Mouse (Mus musculus): ENCODE results near the gene Zfp445. TPM values are rescaled to one million over a fixed set of nuclear protein-coding genes. Genes with fewer than 3 reads are reported as not detected.
"Not testable (repeated sequence)": the region's sequence is repeated elsewhere in the genome, so short reads cannot be mapped to it uniquely, and the experiment has no call there.

Gene Zfp445
- polyA plus RNA-seq, 1 experiment from 2014 or later, result 36.7 TPM

DNA sequence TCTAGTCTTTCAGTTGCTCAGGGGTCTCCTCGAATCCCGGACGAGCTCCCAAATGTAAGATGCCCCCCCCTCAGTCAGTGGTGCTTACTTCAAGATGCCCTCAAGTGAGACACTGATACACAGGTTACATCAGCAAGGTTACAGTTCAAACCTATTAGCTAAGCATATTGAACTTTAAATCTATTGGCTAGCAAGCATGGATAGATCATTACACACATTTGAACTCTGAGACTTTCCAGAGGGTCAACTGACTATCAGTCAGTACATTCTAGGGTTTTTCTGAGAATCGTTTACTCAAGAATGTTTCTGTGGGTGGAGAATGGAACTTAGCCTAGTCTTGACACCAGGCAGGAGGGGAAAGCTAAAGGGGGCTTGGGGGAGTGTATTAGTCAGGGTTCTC is 6.8 kb upstream of the Zfp445 start:
- no peak for ATAC-seq (ENCODE audit: insufficient number of reproducible peaks, insufficient read depth, low FRiP score, low read depth)
- Histone ChIP-seq H3K27me3 (ENCODE audit: control insufficient read depth, insufficient read depth, low read length) (no peaks in the 10 kb centered on the region), H3K9ac (ENCODE audit: low read length) (no peak overlapping the region), H3K36me3 (ENCODE audit: control insufficient read depth, insufficient read depth, low read length) (no peaks in the 10 kb centered on the region), H3K27ac (replicated peaks in 1 of 2; ENCODE audit: control insufficient read depth in 1 of 2, insufficient read depth in 1 of 2, low read depth in 2 of 2, low read length in 2 of 2) (no peak overlapping the region), H3K4me2 (ENCODE audit: low read length) (no peak overlapping the region), H3K9me3 (ENCODE audit: control insufficient read depth, low read length) (no peaks in the 10 kb centered on the region), H3K4me1 (ENCODE audit: control insufficient read depth in 2 of 2, insufficient read depth in 2 of 2, low read length in 2 of 2) (no peaks in the 10 kb centered on the region), H3K4me3 (ENCODE audit: control insufficient read depth in 1 of 2, insufficient read depth in 1 of 2, low read depth in 1 of 2, low read length in 2 of 2) (no peak overlapping the region)
- WGBS, result 78% methylated on average over 4 of the region's 4 CpGs

DNA sequence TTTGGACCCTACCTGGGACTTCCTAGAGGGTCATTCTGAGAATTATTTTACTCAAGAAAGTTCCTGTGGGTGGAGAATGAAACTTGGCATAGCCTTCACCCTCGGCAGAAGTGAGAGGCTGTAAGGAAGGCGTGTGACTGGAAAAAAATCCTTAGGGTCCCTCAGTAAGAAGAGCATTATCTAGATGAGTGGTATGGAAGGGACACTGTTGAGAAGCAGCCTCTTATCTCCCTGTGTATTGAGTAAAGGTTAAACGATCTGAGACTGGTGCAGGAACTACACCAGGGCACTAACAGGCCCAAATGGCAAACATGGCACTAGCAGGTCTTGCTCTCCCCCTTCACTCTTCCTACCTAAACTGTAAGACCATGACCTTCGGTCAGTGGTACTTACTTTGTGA is 386 bp upstream of the Zfp445 start:
- 76% methylated on average over 4 of the region's 4 CpGs for WGBS

GRCm38 (mm10) chr9:122864848-122865247 is 958 bp downstream of the Zfp445 start:
- peak overlapping the region; percentile 85 for H3K9ac ChIP-seq (ENCODE audit: low read length)
- H3K36me3 ChIP-seq (ENCODE audit: control insufficient read depth, insufficient read depth, low read length), result peaks cover 30% of the 10 kb centered on the region
- peak overlapping the region; percentile 29 to 63; a peak in 3 of 4 replicates for H3K4me3 ChIP-seq (ENCODE audit: control insufficient read depth in 1 of 2, insufficient read depth in 1 of 2, low read depth in 1 of 2, low read length in 2 of 2)
- H3K27ac ChIP-seq (replicated peaks in 1 of 2; ENCODE audit: control insufficient read depth in 1 of 2, insufficient read depth in 1 of 2, low read depth in 2 of 2, low read length in 2 of 2), result no peak overlapping the region; a peak in 1 of 4 replicates
- 64% methylated on average over 3 of the region's 3 CpGs for WGBS
- H3K4me2 ChIP-seq (ENCODE audit: low read length), result peak overlapping the region; percentile 83
- H3K27me3 ChIP-seq (ENCODE audit: control insufficient read depth, insufficient read depth, low read length), result no peaks in the 10 kb centered on the region
- peaks cover 19% of the 10 kb centered on the region for H3K9me3 ChIP-seq (ENCODE audit: control insufficient read depth, low read length)
- ATAC-seq (ENCODE audit: insufficient number of reproducible peaks, insufficient read depth, low FRiP score, low read depth), result no peak
- H3K4me1 ChIP-seq (ENCODE audit: control insufficient read depth in 2 of 2, insufficient read depth in 2 of 2, low read length in 2 of 2), result peaks cover 3 to 21% of the 10 kb centered on the region in 2 experiments; a peak in 3 of 4 replicates

More for the DNA sequence above, 386 bp upstream of the Zfp445 start:
- peak overlapping the region; percentile 63 to 99 for H3K4me3 ChIP-seq (ENCODE audit: control insufficient read depth in 1 of 2, insufficient read depth in 1 of 2, low read depth in 1 of 2, low read length in 2 of 2)
- peaks cover 6% of the 10 kb centered on the region; the same call in 1 of the 2 replicates for H3K9me3 ChIP-seq (ENCODE audit: control insufficient read depth, low read length)
- H3K4me1 ChIP-seq (ENCODE audit: control insufficient read depth in 2 of 2, insufficient read depth in 2 of 2, low read length in 2 of 2), result peaks cover 3 to 21% of the 10 kb centered on the region in 2 experiments; a peak in 3 of 4 replicates
- H3K9ac ChIP-seq (ENCODE audit: low read length), result peak overlapping the region; percentile 85
- H3K4me2 ChIP-seq (ENCODE audit: low read length), result peak overlapping the region; percentile 83
- H3K36me3 ChIP-seq (ENCODE audit: control insufficient read depth, insufficient read depth, low read length), result peaks cover 17% of the 10 kb centered on the region
- no peaks in the 10 kb centered on the region for H3K27me3 ChIP-seq (ENCODE audit: control insufficient read depth, insufficient read depth, low read length)
- peak overlapping the region in 1 of 2 experiments; percentile 70; a peak in 1 of 4 replicates for H3K27ac ChIP-seq (replicated peaks in 1 of 2; ENCODE audit: control insufficient read depth in 1 of 2, insufficient read depth in 1 of 2, low read depth in 2 of 2, low read length in 2 of 2)
- no peak for ATAC-seq (ENCODE audit: insufficient number of reproducible peaks, insufficient read depth, low FRiP score, low read depth)

DNA sequence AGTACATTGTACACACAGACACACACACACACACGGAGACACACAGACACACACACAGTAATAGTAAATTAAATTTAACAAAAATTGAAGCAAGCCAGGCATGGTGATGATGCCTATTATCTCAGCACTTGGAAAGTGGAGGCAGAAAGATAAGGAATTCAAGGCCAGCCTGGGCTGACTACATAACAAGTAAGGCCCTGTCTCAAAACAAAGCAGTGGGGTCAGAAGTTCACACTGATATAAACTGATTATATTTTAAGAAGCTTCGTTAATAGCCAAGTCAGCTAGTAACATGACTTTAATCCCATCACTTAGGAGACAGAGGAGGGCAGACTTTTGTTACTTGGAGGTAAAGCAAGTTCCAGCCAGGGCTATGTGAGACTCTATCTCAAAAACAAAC is 2.1 kb downstream of the Zfp445 start:
- Histone ChIP-seq H3K4me1 (ENCODE audit: control insufficient read depth in 2 of 2, insufficient read depth in 2 of 2, low read length in 2 of 2) (peaks cover 3 to 21% of the 10 kb centered on the region in 2 experiments; a peak in 3 of 4 replicates), H3K9ac (ENCODE audit: low read length) (no peak overlapping the region), H3K9me3 (ENCODE audit: control insufficient read depth, low read length) (peaks cover 30% of the 10 kb centered on the region), H3K36me3 (ENCODE audit: control insufficient read depth, insufficient read depth, low read length) (peaks cover 41% of the 10 kb centered on the region), H3K4me2 (ENCODE audit: low read length) (peak overlapping the region; percentile 83), H3K4me3 (ENCODE audit: control insufficient read depth in 1 of 2, insufficient read depth in 1 of 2, low read depth in 1 of 2, low read length in 2 of 2) (no peak overlapping the region), H3K27ac (replicated peaks in 1 of 2; ENCODE audit: control insufficient read depth in 1 of 2, insufficient read depth in 1 of 2, low read depth in 2 of 2, low read length in 2 of 2) (peak overlapping the region in 1 of 2 experiments; percentile 19; a peak in 1 of 4 replicates), H3K27me3 (ENCODE audit: control insufficient read depth, insufficient read depth, low read length) (no peaks in the 10 kb centered on the region)
- 0 out of 2 replicates have a peak, but pooled peaks have one; percentile 29 for ATAC-seq (ENCODE audit: insufficient number of reproducible peaks, insufficient read depth, low FRiP score, low read depth)
- WGBS, result 10% methylated on average over 2 of the region's 2 CpGs

GRCm38 (mm10) chr9:122860752-122861151 is 5.1 kb downstream of the Zfp445 start:
- no peak overlapping the region for H3K9ac ChIP-seq (ENCODE audit: low read length)
- H3K4me2 ChIP-seq (ENCODE audit: low read length), result no peak overlapping the region
- peaks cover 69% of the 10 kb centered on the region for H3K36me3 ChIP-seq (ENCODE audit: control insufficient read depth, insufficient read depth, low read length)
- no peaks in the 10 kb centered on the region for H3K27me3 ChIP-seq (ENCODE audit: control insufficient read depth, insufficient read depth, low read length)
- H3K4me1 ChIP-seq (ENCODE audit: control insufficient read depth in 2 of 2, insufficient read depth in 2 of 2, low read length in 2 of 2), result peaks cover 3 to 21% of the 10 kb centered on the region in 2 experiments; a peak in 3 of 4 replicates
- H3K4me3 ChIP-seq (ENCODE audit: control insufficient read depth in 1 of 2, insufficient read depth in 1 of 2, low read depth in 1 of 2, low read length in 2 of 2), result no peak overlapping the region
- peaks cover 34% of the 10 kb centered on the region for H3K9me3 ChIP-seq (ENCODE audit: control insufficient read depth, low read length)
- no peak overlapping the region for H3K27ac ChIP-seq (replicated peaks in 1 of 2; ENCODE audit: control insufficient read depth in 1 of 2, insufficient read depth in 1 of 2, low read depth in 2 of 2, low read length in 2 of 2)
- no peak for ATAC-seq (ENCODE audit: insufficient number of reproducible peaks, insufficient read depth, low FRiP score, low read depth)

GRCm38 (mm10) chr9:122856716-122857115 is 9.1 kb downstream of the Zfp445 start:
- Histone ChIP-seq H3K4me3 (ENCODE audit: control insufficient read depth in 1 of 2, insufficient read depth in 1 of 2, low read depth in 1 of 2, low read length in 2 of 2) (no peak overlapping the region), H3K27ac (replicated peaks in 1 of 2; ENCODE audit: control insufficient read depth in 1 of 2, insufficient read depth in 1 of 2, low read depth in 2 of 2, low read length in 2 of 2) (no peak overlapping the region), H3K9ac (ENCODE audit: low read length) (no peak overlapping the region), H3K4me1 (ENCODE audit: control insufficient read depth in 2 of 2, insufficient read depth in 2 of 2, low read length in 2 of 2) (no peaks in the 10 kb centered on the region), H3K36me3 (ENCODE audit: control insufficient read depth, insufficient read depth, low read length) (peaks cover 96% of the 10 kb centered on the region), H3K9me3 (ENCODE audit: control insufficient read depth, low read length) (peaks cover 44% of the 10 kb centered on the region), H3K27me3 (ENCODE audit: control insufficient read depth, insufficient read depth, low read length) (no peaks in the 10 kb centered on the region), H3K4me2 (ENCODE audit: low read length) (no peak overlapping the region)
- WGBS, result 97% methylated on average over 3 of the region's 3 CpGs
- no peak for ATAC-seq (ENCODE audit: insufficient number of reproducible peaks, insufficient read depth, low FRiP score, low read depth)

DNA sequence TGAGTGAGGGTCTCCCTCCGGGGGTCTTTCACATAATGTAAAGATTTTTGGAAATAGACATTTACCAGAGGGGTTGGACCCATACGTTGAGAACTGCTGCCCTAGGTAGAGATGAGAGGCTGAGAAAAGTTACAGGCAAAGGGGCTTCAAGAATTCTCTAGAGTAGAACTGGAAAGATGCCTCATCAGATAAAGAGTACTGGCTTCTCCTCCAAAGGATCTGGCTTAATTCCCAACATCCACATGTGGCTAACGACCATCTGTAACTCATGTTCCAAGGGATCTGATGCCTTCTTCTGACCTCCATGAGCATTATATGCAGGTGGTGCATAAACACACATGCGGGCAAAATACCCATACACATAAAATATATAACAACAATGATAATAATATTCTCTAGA is 10.2 kb downstream of the Zfp445 start:
- Histone ChIP-seq H3K4me3 (ENCODE audit: control insufficient read depth in 1 of 2, insufficient read depth in 1 of 2, low read depth in 1 of 2, low read length in 2 of 2) (no peak overlapping the region), H3K36me3 (ENCODE audit: control insufficient read depth, insufficient read depth, low read length) (peaks cover 96% of the 10 kb centered on the region), H3K9me3 (ENCODE audit: control insufficient read depth, low read length) (peaks cover 37% of the 10 kb centered on the region), H3K9ac (ENCODE audit: low read length) (no peak overlapping the region), H3K27me3 (ENCODE audit: control insufficient read depth, insufficient read depth, low read length) (no peaks in the 10 kb centered on the region), H3K27ac (replicated peaks in 1 of 2; ENCODE audit: control insufficient read depth in 1 of 2, insufficient read depth in 1 of 2, low read depth in 2 of 2, low read length in 2 of 2) (no peak overlapping the region), H3K4me1 (ENCODE audit: control insufficient read depth in 2 of 2, insufficient read depth in 2 of 2, low read length in 2 of 2) (no peaks in the 10 kb centered on the region), H3K4me2 (ENCODE audit: low read length) (no peak overlapping the region)
- WGBS, result 97% methylated on average over 4 of the region's 4 CpGs
- ATAC-seq (ENCODE audit: insufficient number of reproducible peaks, insufficient read depth, low FRiP score, low read depth), result no peak

GRCm38 (mm10) chr9:122855141-122855540 is 10.7 kb downstream of the Zfp445 start:
- Histone ChIP-seq H3K36me3 (ENCODE audit: control insufficient read depth, insufficient read depth, low read length) (peaks cover 96% of the 10 kb centered on the region), H3K9me3 (ENCODE audit: control insufficient read depth, low read length) (peaks cover 33% of the 10 kb centered on the region)
- H3K9ac ChIP-seq (ENCODE audit: low read length); H3K4me2 ChIP-seq (ENCODE audit: low read length); ATAC-seq (ENCODE audit: insufficient number of reproducible peaks, insufficient read depth, low FRiP score, low read depth); H3K27me3 ChIP-seq (ENCODE audit: control insufficient read depth, insufficient read depth, low read length); H3K4me3 ChIP-seq (ENCODE audit: control insufficient read depth in 1 of 2, insufficient read depth in 1 of 2, low read depth in 1 of 2, low read length in 2 of 2); H3K27ac ChIP-seq (replicated peaks in 1 of 2; ENCODE audit: control insufficient read depth in 1 of 2, insufficient read depth in 1 of 2, low read depth in 2 of 2, low read length in 2 of 2); H3K4me1 ChIP-seq (ENCODE audit: control insufficient read depth in 2 of 2, insufficient read depth in 2 of 2, low read length in 2 of 2): not testable (repeated sequence)
- 65% methylated on average over 2 of the region's 7 CpGs for WGBS

Measured in heart, embryonic 14.5 days (tissue).